Mouse (Mus musculus) brain, embryonic 14.5 days (tissue): ENCODE results near the gene Lama4.

Experiments used
- CTCF ChIP-seq: fragments of 200-500 bp; IDR thresholded peaks from 2 replicates; pipeline ENCODE4 v1.5.1; 2012; ENCODE audit warnings: inconsistent platforms, mild to moderate bottlenecking, moderate library complexity, borderline replicate concordance; ENCODE audit not compliant: insufficient read depth, insufficient read length; ENCODE audit errors: extremely low read depth
- POLR2A ChIP-seq: fragments of 200-500 bp; IDR thresholded peaks from 2 replicates; pipeline ENCODE4 v1.6.1; 2012; ENCODE audit warnings: mild to moderate bottlenecking, inconsistent platforms, borderline replicate concordance; ENCODE audit not compliant: poor library complexity, insufficient read depth, insufficient read length, severe bottlenecking; ENCODE audit errors: extremely low read depth

DNA sequence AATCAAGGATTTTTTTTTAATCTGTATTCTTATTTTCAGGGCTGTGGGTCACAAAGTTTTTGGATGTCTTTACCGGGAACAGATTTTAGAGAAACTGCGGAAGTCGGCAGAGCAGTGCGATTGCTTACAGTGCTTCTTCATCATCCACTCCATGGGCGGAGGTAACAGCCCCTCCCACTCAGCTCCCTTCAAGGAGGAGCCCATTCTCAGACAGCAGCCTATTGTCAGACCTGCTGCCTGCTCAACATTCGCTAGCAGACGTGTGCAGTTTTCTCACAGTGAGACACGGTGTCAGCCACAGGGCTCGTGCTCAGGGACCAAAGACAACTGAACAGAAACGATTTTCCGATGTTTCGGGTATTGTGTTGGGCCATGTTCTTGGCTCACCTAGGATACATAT, 176.9 kb downstream of the Lama4 start:
- TF ChIP-seq CTCF (no peak), POLR2A (no peak)
